Mouse (Mus musculus) lung, postnatal 0 days (tissue): ENCODE measurements around the gene 4931428F04Rik.

Experiments used
- CTCF ChIP-seq: IDR thresholded peaks from 2 replicates; pipeline ENCODE4 v1.5.1; 2016; ENCODE audit warnings: antibody characterized with exemption, mild to moderate bottlenecking
- EP300 ChIP-seq: IDR thresholded peaks from 2 replicates; pipeline ENCODE4 v1.6.1; 2016; ENCODE audit warnings: antibody characterized with exemption, mild to moderate bottlenecking, control low read depth

GRCm38 (mm10) chr8:105265128-105265527, 24.5 kb downstream of the 4931428F04Rik start:
- TF ChIP-seq CTCF (no peak), EP300 (no peak)
